Mouse (Mus musculus) monocyte, adult 5-6 weeks (primary cell): ENCODE measurements around the gene Aco2. TPM values are rescaled to one million over a fixed set of nuclear protein-coding genes. Genes with fewer than 3 reads are reported as not detected.

Experiments used
- ATAC-seq: fragments of 153-309, 156-312 bp; replicated peaks from 2 replicates; pipeline ENCODE4 v1.8.0; 2017; ENCODE audit warnings: mild to moderate bottlenecking; ENCODE audit not compliant: low TSS enrichment, insufficient number of reproducible peaks, severe bottlenecking, poor library complexity, low FRiP score
- total RNA-seq: library from RNA; stranded (forward); fragments of 200-1000, 200-491, 200-594 nt; gene quantifications from 3 replicates; pipeline ENCODE4 v1.2.3, GENCODE M21; 2017

Gene Aco2
- 103 to 166 TPM (median 150 TPM) in 3 replicates for total RNA-seq

DNA sequence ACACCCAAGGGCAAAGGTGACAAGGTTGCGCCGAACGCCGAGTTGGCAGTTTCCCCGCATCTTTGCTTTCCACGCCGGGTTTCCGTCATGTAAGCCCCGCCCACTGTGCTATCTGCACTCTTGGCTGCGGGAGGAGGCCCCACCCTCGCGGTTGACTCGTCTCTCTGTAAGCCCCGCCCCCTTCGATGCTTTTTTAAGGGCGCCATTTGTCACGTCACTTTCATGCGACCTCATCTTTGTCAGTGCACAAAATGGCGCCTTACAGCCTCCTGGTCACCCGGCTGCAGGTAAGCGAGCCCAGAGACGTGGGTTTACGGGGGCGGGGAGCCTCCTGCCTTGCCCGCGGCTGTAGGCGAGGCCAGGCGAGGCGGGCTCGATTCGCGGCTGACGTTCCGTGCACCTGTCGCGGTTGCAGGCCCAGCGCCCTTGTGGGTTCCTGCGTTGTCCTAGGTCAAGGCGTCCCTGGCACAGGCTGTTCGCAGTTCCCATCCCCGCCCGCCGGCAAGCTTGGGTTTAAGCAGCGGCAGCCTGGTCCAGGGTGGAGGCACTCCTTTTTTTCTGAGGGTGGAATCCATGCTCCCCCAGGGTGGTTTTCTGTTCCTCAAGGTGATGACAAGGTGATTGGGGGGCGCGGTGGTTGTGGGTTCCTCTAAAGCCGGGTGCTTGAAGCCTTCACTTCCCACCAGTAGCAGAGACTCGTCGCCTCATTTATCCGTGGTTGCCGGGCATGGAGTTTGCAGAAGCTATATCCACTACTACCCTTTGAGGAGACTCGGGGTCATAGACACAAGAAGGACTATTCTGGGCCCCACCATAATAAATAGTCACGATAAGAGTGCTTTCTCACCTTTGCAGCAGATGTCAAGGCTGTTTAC is at the start of gene Aco2:
Gene Aco2 (plus strand): TSS at position 48 of the 875 bp plus-strand sequence.
- ATAC-seq = peak; percentile 98

DNA sequence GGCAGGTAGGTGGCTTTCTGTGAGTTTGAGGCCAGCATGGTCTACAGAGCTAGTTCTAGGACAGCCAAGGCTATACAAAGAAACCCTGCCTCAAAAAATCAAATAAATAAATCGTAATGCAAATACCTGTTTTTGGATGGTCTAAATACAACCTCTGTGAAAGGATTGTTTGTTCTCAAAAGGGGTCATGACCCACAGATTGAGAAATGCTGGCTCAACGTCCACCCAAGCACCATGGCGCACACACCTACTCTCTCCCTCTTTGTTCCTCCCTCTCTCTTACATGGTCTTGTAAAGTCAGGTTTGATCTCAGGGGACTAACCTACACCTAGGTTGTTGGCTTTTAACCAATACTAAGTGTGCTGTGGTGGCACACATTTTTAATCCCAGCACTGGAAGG is 49.5 kb upstream of the Aco2 start:
- ATAC-seq = no peak

DNA sequence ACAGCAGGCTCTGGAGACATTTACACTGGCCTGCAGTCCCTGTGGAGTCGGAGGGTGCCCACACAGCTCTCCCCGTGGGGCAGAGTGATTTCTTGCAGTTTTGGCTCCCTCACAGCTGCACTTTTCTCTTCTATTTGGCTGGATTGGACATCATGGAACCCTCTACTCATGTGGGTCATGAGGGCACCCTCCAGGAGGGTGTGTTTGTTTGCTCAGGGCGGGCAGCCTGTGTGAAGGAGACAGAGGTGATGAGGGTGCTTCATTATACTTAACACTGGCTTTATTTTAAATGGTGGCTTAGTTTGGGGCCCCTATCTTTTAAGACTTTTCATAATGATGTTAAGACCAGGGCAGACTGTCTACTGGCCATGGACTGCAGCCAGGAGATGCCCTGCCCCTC is 47.3 kb upstream of the Aco2 start:
- no peak for ATAC-seq

DNA sequence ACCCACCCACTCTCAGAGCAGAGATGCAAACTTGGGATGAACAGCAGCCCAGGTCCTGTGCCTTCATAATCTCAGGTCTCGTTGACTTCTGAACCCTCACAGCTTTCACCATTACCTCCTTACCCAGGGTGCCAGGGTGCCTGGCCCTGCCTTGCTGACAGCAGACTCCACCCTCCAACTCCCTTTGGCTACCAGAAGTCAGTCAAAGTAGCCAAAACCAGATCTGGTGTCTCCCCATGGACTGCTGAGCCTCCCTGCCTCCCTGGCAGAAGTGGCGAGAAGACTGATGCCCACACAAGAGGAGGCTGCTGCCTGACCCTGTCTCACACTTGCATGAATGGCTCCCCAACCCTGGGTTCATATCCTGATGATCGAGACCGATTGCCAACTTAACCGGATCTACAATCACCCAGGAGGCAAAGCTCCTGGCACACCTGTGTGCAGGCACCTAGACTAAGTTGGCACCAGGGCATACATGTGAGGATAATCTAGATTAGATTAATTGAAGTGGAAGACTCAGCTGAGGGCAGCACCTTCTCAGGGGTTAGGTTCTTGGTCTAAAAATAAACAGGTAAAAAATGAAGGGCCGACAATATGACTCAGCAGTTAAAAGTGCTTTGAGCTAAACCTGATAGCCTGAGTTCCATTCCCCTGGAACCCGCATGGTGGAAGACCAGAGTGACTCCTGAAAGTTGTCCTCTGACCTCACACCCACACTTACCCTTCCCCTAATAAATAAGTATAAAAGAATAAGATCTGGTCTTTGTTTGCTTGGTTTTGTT is 43.5 kb upstream of the Aco2 start:
- ATAC-seq = no peak

DNA sequence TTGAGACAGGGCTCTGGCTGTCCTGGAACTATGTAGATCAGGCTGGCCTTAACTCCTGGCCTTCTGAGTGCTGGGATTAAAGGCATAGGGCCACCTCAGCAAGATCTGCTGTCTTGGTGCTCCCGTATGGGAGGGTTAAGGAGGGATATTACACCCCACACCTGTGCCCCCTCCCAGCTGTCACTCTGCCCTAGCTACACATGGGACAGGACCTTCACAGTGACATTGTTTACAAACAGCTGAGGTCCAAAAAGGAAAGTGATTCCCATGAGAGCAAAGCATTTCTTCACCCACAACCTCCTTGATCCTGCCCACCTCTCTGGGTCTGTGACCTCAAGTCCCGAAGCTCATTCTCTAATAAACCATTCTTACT is 42.9 kb upstream of the Aco2 start:
- no peak for ATAC-seq

DNA sequence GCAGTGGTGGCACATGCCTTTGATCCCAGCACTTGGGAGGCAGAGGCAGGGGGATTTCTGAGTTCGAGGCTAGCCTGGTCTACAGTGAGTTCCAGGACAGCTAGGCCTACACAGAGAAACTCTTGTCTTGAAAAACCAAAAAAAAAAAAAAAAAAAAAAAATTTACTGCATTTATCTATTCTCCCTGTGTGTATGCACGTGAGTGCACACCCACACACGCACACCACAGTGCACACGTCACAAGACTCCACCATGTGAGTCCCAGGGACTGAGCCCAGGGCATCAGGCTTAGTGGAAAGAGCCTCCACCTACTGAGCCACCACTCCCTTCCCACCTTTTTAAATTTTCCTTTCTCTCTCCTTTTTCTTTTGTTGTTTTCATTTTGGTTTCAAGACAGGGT is 41.6 kb upstream of the Aco2 start:
- no peak for ATAC-seq

DNA sequence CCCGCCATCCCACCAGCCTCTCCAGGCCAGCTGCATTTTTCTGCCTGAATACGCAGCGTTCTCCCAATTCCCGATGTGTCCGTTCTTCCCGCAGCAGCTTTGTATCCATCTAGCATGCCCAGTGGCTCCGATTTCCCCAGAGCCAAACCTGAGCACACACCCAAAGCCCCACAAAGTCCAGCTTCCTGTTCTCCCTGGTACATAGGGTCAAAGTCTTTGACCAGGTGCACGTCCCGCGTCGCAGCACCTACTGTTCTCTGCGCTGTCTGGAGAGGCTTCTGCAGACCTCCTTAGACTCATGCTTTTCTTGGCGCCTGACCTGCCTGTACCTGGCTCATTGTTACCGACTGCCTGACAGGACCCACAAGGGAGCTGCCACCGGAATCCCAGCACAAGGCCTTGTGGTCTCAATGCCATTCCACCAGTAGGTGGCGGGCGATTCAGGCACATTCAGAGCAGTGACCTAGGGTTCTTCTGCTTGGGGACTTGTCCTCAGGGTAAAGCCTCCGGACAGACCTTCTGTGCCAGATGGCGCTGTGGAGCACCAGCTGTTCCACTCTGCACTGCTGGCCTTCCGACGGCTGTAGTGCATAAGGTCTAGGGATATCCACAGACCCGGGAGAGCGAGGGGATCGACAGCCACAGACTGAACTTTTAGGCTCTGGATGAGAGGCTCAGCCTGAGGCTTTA is 40.8 kb upstream of the Aco2 start:
- ATAC-seq = peak; percentile 95

DNA sequence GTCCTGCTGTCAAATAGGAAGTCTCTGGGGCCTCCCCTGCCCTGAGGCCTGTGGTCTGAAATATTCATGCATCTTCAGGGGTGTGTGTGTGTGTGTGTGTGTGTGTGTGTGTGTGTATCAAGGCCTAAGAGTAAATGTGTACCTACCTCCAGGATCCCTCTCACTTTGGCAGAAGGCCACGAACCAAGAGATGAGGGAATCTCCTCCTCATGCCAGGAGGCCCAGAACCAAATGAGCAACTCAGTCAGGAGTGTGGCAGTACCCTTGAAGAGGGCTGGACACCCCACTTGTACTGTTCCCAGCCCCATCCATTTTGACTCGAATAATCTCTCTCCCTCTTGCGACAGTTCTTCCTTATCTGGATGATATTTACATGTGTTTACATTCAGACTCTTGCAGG is 39.9 kb upstream of the Aco2 start:
- ATAC-seq = no peak

DNA sequence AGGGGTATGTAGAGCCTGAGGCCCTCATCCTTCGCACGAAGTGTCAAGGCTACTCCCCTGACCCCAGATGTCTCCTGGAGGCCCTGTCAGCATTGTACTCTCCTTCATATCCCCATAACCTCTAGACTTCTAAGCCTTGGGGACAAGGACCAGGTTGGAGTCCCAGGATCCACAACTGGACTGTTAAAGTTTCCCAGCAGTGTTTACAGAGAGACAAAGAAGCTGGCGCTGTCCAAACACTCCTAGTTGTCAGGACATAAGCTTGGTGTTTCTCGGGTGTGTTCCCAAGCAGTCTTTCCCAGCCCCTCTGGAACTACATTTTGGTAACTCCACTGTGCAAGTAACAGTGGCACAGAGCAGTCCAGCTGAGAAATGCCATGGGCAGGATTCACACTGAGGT is 38.6 kb upstream of the Aco2 start:
- no peak for ATAC-seq

DNA sequence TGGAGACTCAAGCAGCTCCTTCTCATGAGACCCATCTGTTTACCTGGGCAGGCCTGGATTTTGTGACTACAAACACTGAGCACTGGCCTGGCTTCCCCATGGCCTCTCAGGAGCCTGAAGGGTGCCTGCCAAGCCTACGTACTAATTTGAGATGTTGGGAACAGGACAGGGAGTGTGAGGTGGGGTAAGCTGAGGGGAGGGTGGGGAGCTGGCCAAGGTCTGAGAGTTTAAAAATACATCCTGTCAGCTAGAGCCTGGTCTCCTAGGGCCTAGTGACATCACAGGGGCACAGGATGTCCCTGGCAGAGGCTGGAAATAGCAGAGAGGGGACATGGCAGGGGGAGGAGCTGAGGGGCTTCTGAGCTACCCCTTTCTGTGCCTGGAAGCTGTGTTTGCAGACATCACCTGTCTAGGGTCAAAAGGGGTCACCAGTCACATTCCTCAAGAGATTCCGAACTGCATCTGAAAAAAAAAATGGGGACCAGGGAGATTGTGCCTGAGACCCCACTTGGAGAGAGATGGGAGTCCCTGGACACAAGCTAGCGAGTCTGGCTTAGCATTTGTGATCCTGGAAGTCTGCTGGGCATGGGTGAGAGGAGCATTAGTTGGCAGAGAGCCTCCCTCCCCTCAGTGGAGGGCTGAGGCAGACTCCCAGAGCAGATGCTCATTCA is 37.8 kb upstream of the Aco2 start:
- no peak for ATAC-seq

DNA sequence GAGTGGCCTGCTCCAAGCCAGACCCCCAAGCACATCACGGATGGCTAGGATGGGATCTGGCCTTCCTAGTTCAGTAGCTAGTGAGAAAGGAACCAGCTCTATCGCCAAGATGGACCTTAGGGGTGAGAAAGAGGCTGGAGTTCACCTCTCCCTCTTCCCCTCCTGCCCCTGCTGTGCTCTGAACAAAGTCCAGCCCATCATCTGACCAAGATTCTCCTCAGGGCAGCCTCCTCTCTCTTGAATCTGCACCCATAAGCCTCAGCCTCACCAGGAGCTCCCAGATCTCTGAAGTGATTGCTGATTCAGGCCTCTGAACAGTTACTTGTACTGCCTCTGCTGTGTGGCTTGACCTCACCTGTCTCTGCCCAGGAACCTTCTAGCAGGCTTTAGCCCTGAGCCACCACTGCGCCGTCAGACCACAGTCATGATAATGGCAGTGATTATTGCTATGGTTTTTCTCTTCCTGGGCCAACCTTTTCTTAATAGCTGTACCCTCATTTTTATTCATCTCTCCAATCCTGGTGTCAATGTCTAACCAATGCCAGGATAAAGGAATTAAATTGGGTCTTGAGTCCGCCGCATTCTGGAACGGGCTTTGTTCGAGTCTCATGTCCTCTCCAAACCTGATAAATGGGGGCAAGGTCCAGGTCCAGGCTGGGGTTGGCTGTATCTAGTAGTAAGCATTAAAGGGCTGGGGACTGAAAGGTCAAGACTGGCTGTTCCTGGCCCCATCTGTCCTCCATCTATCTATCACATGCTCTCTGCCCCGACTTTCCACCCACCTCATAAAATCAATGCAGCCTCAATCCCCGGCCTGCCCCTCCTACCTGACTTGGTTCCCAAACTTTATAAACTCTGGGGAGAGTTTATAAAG is 36.9 kb upstream of the Aco2 start:
- ATAC-seq = no peak

DNA sequence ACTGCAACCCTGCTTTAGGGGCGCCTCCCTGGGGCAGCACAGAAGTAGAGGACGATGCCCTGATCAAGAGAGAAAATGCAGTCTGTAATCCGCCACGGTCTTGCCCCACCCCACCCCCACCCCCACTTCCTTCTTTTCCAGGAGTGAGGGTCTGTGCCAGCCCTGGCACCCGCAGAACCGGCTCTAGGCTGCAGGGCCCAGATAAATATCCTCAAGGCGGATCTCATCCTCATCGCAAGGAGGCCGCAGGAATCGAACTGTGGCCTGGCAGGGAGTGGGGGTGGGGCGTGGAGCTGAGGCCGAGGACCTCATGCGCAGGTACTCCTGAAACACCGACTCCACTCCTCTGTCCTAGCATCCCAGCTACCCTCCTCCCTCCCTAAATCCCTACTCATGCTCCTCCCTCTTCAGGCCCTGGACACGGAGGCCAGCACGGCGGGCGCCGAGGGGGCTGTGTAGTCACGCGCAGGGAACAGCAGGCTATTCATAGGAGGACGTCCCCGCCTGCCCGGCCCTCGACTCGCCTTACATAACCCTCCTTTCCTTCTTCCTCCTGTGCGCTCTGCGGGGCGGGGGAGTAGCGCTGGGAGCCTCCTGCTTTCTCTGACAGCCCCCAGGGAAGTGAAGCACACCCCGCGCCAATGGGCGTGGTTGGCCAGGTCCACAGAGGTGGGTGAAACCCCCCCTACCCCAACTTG is 35.8 kb upstream of the Aco2 start:
- ATAC-seq = peak; percentile 75

DNA sequence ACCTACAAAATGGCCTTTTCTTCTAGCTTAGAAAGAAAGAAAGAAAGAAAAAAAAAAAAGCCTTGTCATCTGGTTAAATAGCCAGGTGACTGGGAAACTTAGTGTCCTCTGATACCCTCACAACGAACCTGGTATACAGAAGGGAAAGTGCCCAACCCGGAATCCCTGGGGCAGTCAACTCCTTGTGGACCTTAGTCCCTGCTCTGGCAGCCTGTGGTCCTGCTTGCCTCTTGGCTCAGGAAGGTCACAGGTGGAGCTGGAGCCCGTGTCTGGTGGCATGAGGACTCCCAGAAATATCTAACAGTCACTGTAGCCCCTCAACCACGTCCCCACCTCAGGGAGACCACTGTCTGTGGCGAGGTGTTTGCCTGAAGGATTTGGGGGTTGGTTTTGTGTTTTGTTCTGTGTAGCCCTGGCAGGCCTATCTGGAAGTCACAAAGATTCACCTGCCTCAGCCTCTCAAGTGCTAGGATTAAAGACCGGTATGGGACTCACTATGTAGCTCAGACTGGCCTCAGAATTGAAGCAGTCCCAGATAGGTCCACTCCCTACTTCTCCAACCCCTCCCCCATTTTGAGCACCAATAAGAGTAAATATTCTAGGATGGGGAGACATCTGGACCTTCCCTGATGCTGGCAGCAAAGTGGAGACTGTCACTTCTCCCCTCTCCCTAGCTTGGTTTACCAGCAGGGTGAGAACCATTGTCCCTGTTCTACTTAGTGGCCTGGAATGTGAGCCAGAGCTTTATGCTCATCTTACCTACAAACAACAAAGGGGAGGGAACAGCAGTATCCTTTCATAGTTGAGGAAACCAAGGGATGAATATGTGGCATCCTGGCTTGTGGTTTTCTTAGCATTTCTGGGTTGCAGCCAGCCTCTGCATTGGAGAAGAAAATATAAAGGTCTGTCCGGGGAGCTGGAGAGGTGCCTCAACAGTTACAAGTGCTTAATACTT is 34.9 kb upstream of the Aco2 start:
- no peak for ATAC-seq

DNA sequence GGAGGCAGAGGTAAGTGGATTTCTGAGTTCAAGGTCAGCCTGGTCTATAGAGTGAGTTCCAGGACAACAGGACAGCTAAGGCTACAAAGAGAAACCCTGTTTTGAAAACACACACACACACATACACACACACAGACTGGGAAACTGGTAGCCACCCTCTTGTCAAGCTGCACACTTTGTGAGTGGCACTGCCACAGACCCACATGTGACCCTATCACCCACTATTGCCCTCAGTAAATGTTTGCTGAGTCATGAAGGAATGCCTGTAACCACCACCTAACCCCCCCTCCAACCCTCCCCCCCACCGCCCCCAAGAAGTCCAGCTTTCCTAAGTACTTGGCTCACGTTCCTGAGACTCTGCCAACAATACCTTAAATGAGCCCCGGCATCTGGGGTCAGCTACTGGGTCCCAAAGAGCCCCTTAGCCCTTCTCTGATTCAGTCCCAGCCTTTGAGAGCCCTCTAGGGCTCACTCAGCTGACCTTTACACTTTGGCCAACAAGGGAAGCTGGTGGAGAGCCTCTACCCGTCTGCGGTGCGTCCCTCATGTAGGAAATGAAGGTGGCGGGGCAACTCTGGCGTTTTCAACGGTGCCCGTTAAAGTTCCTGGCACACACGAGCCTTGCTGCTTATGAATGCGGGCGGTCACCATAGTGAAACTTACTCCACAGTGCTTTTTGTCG is 33.4 kb upstream of the Aco2 start:
- ATAC-seq = no peak

DNA sequence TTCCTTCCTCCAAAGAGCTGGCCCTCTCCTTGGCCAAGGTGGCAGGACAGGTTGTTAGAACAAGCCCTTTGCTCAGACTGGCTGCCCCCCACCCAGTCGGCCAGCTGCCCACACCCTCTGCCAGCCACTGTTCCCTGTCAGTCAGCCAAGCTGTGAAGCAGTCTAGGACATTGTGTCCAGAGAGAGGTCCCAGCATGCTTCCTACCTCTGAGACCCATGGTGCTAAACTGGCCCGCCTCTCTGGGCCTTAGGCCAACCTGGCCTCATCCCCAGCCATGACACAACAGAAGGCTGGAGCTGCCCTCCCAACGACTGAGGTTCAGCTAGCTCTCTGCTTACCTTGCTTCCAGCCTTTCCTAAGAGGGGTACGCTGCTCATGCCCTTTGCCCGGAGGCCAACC is 32.5 kb upstream of the Aco2 start:
- ATAC-seq = no peak

DNA sequence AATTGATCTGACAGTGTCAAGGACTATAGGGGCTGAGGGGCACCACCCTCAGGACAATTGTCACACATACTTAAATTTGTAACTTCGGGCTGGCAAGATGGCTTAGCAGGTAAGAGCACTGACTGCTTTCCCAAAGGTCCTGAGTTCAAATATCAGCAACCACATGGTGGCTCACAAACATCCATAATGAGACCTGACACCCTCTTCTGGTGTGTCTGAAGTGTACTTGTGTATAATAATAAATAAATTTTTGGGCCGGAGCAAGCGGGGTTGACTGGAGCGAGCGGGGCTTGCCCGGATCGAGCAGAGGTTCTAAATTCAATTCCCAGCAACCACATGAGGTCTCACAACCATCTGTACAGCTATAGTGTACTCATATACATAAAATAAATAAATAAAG is 31.8 kb upstream of the Aco2 start:
- ATAC-seq = no peak
